Mouse (Mus musculus) telencephalon, adult 2 months (tissue): Measurements from ENCODE around the gene Frrs1.

Experiments
- DNase-seq: peaks from one replicate; pipeline ENCODE4 v3.0.0-alpha.2; 2011; ENCODE audit warnings: low read depth, low spot score

Gene Frrs1

DNA sequence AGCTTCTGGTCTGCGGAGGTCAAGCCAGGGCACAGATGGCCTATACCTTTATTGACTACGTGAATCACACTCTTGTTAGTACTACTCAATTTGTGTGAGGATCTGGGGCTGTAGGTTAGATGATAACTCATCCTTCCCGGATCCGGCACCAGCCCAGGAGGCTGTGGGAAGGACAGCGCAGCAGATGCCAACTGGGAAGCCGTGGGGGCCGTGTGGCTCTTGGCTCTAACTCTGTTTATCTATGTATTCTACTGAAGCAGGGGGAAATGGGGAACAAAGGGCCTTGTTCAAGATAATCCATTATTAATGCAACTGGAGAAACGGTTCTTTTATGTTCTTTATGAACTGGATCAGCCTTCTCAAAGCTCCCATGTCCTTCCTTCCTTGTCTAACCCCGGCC is 47.3 kb downstream of the Frrs1 start:
- DNase-seq = no peak

DNA sequence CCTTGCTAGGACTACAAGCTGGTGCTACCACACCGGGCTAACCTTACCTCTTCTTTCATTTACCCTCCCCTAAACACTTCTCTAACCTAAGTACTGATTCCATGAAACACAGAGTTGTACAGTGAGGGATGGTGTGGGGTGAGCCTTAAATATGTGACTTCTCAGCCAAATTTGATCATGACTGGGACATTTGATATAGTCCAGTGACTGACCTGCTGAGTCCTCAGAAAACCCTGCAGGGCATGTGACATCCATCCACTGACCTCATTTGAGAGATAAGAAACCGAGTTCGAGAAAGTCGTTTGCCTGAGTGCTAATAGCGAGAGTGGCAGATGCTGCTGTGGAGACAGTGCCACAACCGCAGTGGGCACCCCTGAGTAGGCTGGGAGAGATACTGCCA is 55.1 kb downstream of the Frrs1 start:
- DNase-seq = no peak

DNA sequence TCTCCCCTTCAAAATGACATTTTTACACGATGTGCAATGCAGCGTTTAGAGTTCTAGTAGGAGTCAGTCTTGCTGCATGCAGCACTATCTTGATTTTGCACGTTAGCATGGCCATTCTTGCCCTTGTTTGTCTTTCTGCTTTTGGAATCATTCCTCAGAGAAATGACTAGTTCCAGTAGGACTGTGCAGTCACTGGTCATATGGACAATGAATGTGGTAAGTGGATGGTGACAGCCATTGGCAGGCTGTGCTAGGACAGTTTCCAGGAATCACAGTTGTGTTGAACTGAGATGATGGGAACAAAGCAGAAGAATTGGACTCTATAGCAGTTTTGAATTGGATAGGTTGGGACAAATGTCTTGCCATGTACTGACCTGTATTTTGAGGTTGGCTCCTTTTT is 55.7 kb downstream of the Frrs1 start:
- DNase-seq = no peak

DNA sequence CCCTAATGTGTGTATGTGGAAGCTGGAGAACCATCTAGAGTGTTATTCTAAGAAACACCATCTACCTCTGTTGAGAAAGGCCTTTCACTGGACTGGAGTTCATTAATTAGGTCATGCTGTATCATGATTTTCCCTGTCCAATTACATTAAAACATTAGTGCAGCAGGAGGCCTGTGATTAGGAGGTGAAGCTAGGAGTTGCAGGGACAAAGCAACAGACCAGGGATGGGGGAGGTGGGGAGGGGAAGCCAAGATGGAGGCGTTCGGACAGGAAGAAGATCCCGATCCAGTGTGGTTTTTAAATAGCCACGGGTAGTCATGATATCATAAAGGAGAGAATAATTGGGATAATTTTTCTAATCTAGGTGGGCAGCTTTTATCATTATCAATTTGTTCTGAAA is 57.8 kb downstream of the Frrs1 start:
- no peak for DNase-seq

DNA sequence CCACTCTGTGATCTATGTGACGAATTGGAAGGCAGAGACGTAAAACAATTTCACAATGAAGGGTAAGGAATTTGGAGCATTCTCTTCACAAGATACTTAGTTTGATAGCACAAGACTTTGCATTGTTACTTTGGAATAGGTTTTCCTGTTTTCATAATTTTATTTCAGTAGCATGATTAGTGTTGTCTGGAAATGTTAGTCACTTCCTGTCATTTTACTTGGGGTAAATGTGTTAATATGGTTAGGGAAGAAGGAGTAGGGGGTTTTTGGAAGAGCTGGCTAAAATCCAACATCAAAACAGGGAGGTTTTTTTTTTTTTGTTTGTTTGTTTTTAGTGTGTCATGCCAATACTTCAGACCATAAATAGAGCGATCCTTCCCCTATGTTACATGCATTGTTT is 62.3 kb downstream of the Frrs1 start:
- no peak for DNase-seq

DNA sequence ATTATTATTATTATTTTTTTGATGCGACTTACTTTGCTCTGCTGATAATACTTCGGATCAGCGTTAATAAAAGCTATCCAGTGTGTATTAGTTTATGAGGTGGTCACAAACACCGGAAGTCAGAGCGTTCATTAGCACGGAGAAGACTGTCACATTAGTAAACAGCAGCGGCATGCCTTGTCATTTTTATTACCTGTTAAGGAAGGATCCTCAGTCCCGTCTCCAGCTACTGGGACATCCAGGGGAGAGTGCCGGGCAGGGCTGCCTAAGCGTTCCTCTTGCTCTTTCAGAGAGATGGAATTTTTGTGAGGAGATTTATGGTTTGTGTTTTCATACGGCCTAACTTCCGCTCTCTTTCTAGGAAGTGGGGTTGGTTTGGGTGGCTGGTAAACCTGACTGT is 63.8 kb downstream of the Frrs1 start:
- DNase-seq = no peak

DNA sequence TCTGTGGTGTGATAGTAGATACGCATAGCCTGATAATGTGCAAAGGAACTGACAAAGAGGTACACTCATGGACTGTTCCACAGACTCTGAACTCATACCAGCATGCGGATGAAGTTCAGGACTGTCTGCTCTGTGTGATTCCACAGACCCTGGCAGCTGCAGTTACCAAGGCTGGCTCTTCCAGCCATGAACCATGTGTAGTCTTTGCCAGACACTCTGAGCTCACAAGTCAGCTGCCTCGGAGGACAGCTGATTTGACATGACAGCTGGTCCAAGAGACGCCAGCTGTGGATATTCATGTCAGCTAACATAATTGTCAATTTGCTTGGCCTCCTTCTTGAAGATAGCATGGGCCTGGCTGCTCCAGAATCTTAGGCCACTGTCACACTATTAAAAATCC is 69.7 kb downstream of the Frrs1 start:
- no peak for DNase-seq

DNA sequence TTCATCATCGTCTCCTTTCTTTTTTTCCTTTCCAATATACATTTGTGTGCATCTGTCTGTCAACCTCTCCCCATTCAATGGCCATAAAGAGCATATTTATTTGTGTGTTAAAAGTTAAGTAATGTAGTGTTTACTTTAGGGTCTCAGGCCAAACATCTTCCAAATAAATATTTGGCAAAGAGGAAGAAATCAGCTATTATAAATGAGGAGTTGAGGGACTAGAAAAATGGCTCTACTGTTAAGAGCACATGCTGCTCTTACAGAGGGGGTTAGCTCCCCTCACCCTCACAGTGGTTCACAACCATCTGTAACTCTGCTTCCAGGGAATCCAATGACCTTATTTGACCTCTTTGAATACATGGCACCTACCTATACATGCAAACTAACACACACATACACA is 73.9 kb downstream of the Frrs1 start:
- DNase-seq = no peak

DNA sequence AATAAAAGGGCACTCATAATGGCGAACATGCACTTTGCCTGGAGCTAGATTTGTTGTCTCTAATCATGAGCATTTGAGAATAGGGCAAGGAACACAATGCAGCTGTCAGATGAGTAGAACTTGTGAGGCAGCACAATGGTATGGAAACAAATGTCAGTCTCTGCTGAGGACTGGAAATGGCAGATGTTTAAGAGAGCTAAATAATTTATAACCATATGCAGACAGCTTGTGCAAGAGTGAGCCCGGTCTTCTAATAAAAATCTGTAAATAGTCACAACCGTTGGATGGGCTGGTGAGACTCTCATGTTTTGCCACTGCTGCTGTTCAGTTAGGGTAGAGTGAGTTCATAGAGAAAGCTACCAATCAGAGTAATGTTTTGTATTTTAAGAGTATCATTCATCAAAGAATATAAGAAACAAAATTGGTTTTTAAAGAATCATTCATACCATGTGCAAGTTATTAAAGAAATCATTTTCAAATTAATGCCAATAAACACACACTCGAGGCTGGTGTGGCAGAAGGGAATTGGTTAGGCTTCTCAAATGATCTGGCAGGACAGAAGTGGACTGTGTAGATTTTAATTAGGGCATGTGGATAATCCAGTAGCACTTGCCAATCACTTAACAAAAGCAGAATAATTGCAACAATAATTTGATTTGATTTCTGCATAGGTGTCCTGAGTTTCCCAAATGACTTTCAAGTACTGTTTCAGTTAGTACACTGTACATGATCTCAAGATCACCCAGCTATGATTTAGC is 77.8 kb downstream of the Frrs1 start:
- no peak for DNase-seq

DNA sequence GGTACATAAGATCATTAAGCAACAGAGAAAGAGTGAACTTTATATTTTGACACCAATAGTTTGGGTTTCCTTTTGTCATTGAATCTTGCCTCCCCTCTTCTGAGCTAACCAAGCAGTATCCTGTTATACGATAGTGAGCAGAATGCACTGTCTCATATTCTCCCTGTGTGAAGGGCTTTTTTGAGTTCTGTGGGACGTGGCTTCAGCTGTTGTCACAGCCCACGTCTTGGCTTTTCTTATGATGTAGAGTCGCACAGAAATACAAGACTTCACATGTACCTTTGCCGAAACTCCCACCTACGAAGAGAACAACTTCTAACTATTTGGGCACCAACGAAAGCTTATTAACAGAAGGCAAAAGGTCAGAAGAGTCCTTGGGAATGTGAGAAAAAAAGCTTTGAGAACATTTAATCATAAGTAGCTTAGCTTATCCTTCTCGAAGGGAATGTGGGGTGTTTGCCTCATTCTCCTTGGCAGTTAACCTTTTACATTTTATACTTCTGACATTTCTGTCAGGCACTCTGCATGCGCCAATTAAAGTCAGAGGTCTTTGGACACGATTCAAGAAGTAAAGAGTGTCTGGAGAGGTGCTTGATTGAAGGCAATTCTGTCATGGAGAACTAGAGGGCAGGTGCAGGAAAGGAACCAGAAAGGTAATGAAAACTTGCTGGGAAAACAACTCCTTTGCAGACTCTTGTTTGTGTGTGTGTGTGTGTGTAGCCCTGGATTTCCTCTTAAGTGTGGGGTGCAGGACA is 81.7 kb downstream of the Frrs1 start:
- DNase-seq = peak; percentile 74

DNA sequence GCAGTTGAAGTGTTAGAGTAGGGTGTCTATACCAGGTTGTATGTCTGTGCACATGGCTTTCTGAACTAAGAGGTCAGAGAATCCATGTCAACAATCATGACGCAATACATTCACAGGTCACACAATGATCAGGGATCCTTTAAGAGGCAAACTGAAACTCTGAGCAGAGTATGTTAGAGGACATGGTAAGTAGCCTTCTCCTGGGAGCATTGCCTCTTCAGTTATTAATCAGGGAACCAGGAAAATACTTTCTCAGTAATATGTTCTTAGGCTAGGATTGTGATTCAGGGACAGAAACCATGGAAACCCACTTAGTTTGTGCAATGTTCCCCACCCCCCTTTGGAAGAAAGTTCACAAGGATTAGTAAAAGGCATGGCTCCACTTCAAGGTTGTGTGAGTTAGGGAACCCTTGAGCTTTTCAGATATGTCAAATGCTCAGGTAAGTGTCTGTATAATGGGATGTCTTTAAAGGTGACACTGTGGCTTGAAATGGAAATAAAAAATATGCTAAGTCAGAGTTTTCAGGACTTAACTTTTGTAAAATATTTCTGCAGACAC is 82.4 kb downstream of the Frrs1 start:
- no peak for DNase-seq

DNA sequence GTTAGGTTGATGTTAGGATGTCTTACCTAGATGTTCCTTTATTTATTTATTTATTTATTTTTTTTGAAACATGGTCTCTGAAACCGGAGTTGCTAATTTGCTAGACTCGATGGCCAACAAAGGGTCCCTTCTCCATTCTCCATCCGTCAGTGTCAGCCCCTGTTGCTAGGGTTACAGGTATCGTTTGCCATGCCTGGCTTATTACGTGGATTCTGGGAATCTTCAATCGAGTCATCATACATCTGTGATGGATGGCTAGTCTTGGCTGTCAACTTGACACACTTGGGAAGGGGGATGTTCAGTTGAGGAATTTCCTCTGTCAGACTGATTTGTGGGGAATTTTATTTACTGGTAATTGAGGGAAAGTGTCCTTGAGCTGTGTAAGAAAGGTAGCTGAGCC is 83.5 kb downstream of the Frrs1 start:
- DNase-seq = no peak

DNA sequence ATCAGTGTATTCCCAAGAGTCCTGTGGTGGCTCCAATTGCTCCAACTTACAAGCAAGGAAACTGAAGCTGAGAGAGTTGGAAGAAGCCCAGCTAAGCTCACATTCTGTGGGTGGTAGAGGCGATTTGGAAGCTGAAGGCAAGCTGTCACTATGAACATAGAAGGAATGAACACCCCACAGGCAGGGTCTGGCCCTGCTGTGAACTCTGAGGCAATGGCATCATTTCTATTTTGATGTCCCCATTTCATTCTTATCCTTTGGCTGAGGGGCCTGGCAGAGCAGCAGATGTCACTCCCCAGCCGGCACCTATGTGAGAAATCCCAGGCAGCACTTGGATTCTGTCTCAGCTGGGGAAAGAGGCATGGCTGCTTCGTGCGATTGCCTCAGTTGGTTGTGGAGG is 84.2 kb downstream of the Frrs1 start:
- DNase-seq = peak; percentile 74

DNA sequence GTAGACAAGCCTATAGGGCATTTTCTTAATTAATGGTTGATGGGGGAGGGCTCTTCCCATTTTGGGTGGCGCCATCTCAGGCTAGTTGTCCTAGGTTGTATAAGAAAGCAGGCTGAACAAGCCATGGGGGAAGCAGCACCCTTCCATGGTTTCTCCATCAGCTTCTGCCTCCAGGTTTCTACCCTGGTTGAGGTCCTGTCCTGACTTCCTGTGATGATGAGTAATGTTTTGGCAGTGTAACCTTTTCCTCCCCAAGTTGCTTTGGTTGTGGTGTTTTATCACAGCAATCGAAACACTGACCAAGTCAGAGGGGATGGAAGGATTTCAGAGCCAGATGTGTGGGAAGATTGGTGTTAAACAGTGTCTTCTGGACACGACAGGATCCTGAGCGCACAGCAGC is 87.2 kb downstream of the Frrs1 start:
- no peak for DNase-seq

DNA sequence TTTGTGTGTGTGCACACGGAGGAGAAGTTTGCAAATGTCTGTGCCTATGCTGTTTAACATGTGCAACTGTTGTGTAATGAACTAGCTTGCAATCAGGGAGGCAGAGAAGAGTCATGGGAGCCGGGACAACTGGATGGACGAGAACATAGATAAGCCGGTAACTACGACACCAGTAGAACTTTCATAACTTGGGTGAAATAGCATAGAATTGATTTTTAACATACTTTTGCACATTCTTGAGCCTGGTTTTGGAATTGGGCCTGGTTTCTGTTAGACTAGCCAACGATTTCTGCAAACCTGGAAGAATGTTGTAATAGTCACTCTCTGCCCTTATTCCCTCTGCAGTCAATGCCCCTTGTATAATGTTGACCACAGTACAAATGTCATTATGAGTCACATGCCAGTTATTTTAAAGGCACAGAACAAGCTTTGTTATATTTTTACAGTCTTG is 91.4 kb downstream of the Frrs1 start:
- DNase-seq = no peak

DNA sequence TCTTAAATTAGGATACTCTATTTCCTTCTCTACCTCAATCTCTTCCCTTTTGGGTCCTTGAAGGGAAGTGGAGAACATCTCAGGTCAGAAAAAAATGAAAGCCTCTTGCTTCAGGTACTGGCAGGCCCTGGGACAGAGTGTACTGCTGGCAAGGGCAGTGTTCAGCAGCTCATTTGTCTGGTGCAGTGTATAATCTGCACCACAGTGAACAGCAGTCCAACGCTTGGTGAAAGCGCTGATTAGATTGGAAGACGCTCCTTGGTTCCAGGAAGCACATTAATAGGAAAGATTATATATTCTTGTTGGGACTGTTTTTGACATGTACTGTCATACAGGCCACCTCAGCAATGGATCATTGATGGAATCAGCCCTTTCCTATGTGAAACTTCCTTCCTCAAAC is 92.2 kb downstream of the Frrs1 start:
- DNase-seq = no peak

DNA sequence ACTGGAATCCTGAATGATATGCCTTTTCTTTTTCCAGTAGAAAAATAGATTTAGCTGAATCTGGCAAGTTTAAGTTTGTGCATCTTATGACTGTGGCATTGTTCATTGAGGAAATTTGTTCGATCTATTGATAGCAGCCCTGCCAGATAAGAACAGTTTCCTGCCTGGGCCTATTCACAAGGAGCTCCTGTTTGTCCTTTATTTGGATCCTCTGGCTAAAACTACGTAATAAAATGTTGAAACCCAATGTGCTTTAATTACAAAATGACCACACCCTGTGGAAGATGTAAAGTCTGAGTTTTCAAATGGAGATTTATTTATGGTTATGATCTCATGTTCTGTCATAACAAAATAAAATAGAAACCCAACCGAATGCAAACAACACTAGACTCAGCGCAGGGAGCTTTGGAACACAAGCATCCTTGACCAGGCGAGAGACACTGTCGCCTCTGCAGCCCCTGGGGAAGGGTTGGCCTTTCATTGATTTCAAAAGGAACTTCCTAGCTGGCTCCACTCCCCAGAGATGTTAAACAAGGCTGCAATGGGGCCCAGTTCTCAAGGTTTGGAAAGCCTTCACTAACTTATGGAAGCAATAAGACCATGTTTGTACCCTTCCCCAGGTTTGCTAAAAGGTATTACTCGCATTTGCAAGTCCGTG is 93.1 kb downstream of the Frrs1 start:
- DNase-seq = no peak

DNA sequence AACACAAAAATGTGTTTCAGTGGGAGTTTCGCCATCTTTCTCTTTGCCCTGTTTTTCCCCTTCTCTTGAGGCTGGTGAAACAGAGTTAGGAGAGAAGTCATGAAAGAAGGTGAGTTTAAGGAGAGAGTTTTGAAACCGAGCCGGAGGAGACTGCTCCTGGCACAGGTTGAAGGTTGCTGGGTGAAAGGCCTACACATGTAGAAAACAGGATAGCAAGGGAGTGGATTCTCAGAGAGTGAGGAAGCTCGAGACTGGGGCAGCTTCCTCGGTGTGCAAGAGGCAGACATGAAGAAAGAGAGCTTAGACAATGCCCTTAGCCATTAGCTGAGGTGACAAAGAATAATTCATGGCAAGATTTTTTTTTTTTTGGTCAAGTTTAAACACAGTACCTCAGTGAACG is 94.1 kb downstream of the Frrs1 start:
- DNase-seq = no peak

DNA sequence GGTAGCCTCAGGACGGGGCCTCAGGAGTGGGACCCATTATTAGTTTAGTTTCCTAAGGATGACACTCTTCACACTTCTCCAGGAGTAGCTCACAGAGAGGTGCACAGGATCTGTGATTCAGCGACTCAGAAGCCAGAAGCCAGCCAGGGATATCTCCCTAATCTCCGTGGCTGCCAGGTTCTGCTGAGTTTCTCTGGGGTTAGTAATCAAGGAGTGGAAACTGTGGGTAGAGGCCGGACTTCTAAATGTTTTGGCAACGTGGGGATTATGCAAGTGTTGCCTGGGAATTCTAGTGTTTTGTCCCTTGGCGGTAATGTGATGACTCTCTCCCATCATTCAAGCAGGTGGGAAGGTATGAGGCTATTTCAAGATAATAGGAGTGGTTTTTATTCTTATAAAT is 95.8 kb downstream of the Frrs1 start:
- DNase-seq = no peak
